Mouse (Mus musculus) midbrain, embryonic 16.5 days (tissue): ENCODE measurements around the gene Osbpl2. TPM values are rescaled to one million over a fixed set of nuclear protein-coding genes. Genes with fewer than 3 reads are reported as not detected.

ENCODE experiments used
- ATAC-seq: fragments of 200-750 bp; cut with Nextera tagmentation; 2 replicates; pipeline ENCODE4 v1.8.0; 2017; ENCODE audit warnings: moderate TSS enrichment
- H3K27ac ChIP-seq: fragments of 300-500 bp; sonication (generic); 2 replicates; pipeline ENCODE4 v1.5.1; 2014; ENCODE audit warnings: mild to moderate bottlenecking, low read length, mixed read lengths
- H3K27me3 ChIP-seq: fragments of 300-500 bp; sonication (generic); 2 replicates; pipeline ENCODE4 v1.6.1; 2014; ENCODE audit warnings: low read depth, low read length, mixed read lengths; ENCODE audit not compliant: control insufficient read depth, insufficient read depth
- H3K36me3 ChIP-seq: fragments of 300-500 bp; sonication (generic); 2 replicates; pipeline ENCODE4 v1.6.1; 2014; ENCODE audit warnings: mild to moderate bottlenecking, low read length, moderate library complexity, mixed read lengths; ENCODE audit not compliant: control insufficient read depth, insufficient read depth
- H3K4me1 ChIP-seq: fragments of 300-500 bp; sonication (generic); 2 replicates; pipeline ENCODE4 v1.6.1; 2014; ENCODE audit warnings: mild to moderate bottlenecking, low read length, mixed read lengths; ENCODE audit not compliant: control insufficient read depth, insufficient read depth
- H3K4me2 ChIP-seq: fragments of 300-500 bp; sonication (generic); 2 replicates; pipeline ENCODE4 v1.6.1; 2014; ENCODE audit warnings: mild to moderate bottlenecking, low read length, mixed read lengths
- H3K4me3 ChIP-seq: fragments of 300-500 bp; sonication (generic); 2 replicates; pipeline ENCODE4 v1.5.1; 2014; ENCODE audit warnings: low read depth, mild to moderate bottlenecking, low read length, moderate library complexity, mixed read lengths
- H3K9ac ChIP-seq: fragments of 300-500 bp; sonication (generic); 2 replicates; pipeline ENCODE4 v1.6.1; 2014; ENCODE audit warnings: low read depth, low read length, mixed read lengths
- H3K9me3 ChIP-seq: fragments of 300-500 bp; sonication (generic); replicated peaks from 2 replicates; pipeline ENCODE4 v1.6.1; 2014; ENCODE audit warnings: mild to moderate bottlenecking, low read length, mixed read lengths; ENCODE audit not compliant: control insufficient read depth, poor library complexity, severe bottlenecking
- WGBS: fragments of 180-500 bp; shearing (Covaris S2); extraction: QIAGEN DNeasy Blood & Tissue Kit; methylation state at CpG from one replicate; pipeline ENCODE4 v1.1.7; 2014; 5-methylcytosine and 5-hydroxymethylcytosine counted together
- polyA plus RNA-seq: library from polyadenylated mRNA; unstranded; fragments of >200 nt; fragmentation: Nextera tagmentation; extraction: Ambion mirVana; gene quantifications from 2 replicates; pipeline ENCODE4 v1.2.1, GENCODE M21; 2015

The Osbpl2 gene
- polyA plus RNA-seq, 1 experiment from 2014 or later = 76.1 TPM

DNA sequence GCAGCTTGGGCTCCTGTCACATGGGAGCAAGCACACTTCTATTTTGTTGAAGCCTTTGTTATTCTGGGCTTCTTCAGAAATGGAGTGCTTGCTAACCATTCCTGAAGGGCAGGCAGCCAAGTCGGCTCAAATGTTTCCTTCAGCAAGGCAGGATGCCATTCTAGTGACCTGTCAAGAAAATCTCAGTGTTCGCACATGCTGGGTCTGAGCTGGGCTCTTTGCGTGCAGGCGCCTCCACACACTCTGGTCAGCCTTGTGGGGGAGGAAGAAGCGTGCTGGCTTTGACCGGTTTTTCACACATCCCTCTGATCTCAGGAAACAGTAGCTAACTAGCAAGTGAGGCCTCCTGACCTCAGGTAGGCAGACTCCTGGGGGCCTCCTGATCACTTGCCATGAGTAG is 3.8 kb upstream of the Osbpl2 start:
- Histone ChIP-seq H3K27me3 (no peaks in the 10 kb centered on the region), H3K27ac (no peak overlapping the region; the same call in 1 of the 2 replicates), H3K4me2 (no peak overlapping the region), H3K36me3 (no peaks in the 10 kb centered on the region), H3K9me3 (no peaks in the 10 kb centered on the region), H3K4me1 (peaks cover 25% of the 10 kb centered on the region), H3K4me3 (no peak overlapping the region), H3K9ac (no peak overlapping the region)
- WGBS = 21% methylated on average over 6 of the region's 6 CpGs
- ATAC-seq = no peak

DNA sequence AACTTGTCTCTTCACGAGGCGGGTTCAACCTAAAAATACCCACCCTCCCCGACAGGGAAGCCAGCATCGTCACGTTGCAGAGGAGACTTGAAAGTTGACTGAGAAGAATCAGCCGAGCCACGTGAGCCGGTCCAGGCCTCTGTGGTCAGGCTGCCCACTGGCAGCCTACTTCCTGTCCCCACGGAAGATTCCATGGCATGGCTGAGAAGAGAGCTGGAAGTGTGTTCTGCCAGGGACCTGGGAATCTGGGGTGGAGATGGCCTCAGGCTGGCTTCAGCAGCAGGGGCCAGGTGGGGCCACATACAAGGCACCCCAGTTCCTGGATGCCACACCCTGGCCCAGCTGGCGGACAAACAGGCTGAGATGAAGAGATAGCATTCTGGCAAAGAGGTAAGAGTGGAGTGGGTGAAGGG is 3.0 kb upstream of the Osbpl2 start:
- no peak overlapping the region for H3K9ac ChIP-seq

GRCm38 (mm10) chr2:180116741-180117484 is 2.2 kb upstream of the Osbpl2 start:
- Histone ChIP-seq H3K4me1 (peaks cover 30% of the 10 kb centered on the region), H3K4me3 (no peak overlapping the region), H3K9ac (no peak overlapping the region), H3K27ac (no peak overlapping the region), H3K36me3 (no peaks in the 10 kb centered on the region), H3K27me3 (no peaks in the 10 kb centered on the region), H3K9me3 (no peaks in the 10 kb centered on the region), H3K4me2 (no peak overlapping the region)
- no peak for ATAC-seq
- WGBS = 67% methylated on average over 8 of the region's 8 CpGs

More for the DNA sequence above, 3.0 kb upstream of the Osbpl2 start:
- H3K9me3 ChIP-seq = no peaks in the 10 kb centered on the region
- H3K27ac ChIP-seq = no peak overlapping the region
- WGBS = 80% methylated on average over 10 of the region's 10 CpGs
- no peaks in the 10 kb centered on the region for H3K27me3 ChIP-seq
- no peak for ATAC-seq
- no peak overlapping the region for H3K4me3 ChIP-seq
- H3K4me2 ChIP-seq = no peak overlapping the region
- H3K36me3 ChIP-seq = no peaks in the 10 kb centered on the region
- peaks cover 30% of the 10 kb centered on the region for H3K4me1 ChIP-seq

- H3K4me3 ChIP-seq = no peak overlapping the region
- H3K4me2 ChIP-seq = peak overlapping the region; percentile 74
- no peaks in the 10 kb centered on the region for H3K27me3 ChIP-seq
- H3K4me1 ChIP-seq = peaks cover 30% of the 10 kb centered on the region
- peak; percentile 30; the same call in 1 of the 2 replicates for ATAC-seq
- H3K9ac ChIP-seq = peak overlapping the region; percentile 37; the same call in 1 of the 2 replicates
- no peaks in the 10 kb centered on the region for H3K9me3 ChIP-seq
- WGBS = 8% methylated on average over 12 of the region's 13 CpGs
- peak overlapping the region; percentile 82 for H3K27ac ChIP-seq
- no peaks in the 10 kb centered on the region for H3K36me3 ChIP-seq
Observed at GRCm38 (mm10) chr2:180117485-180118194, 1.5 kb upstream of the Osbpl2 start.

GRCm38 (mm10) chr2:180119439-180120291 is 559 bp downstream of the Osbpl2 start:
- Histone ChIP-seq H3K4me3 (peak overlapping the region; percentile 85), H3K4me1 (peaks cover 27% of the 10 kb centered on the region), H3K9ac (peak overlapping the region; percentile 72), H3K9me3 (no peaks in the 10 kb centered on the region), H3K4me2 (peak overlapping the region; percentile 68), H3K27ac (peak overlapping the region; percentile 74), H3K27me3 (no peaks in the 10 kb centered on the region), H3K36me3 (no peaks in the 10 kb centered on the region)
- ATAC-seq = peak; percentile 33
- WGBS = under 1% methylated on average over 58 of the region's 68 CpGs

- no peaks in the 10 kb centered on the region for H3K27me3 ChIP-seq
- 72% methylated on average over 5 of the region's 5 CpGs for WGBS
- peak overlapping the region; percentile 68 for H3K4me2 ChIP-seq
- no peaks in the 10 kb centered on the region for H3K36me3 ChIP-seq
- H3K9ac ChIP-seq = peak overlapping the region; percentile 72
- peaks cover 27% of the 10 kb centered on the region for H3K4me1 ChIP-seq
- H3K9me3 ChIP-seq = no peaks in the 10 kb centered on the region
- no peak for ATAC-seq
- no peak overlapping the region for H3K27ac ChIP-seq
- H3K4me3 ChIP-seq = peak overlapping the region; percentile 85
Observed at GRCm38 (mm10) chr2:180120292-180120761, 1.2 kb downstream of the Osbpl2 start.

GRCm38 (mm10) chr2:180124192-180124591 is 5.1 kb downstream of the Osbpl2 start:
- ATAC-seq = no peak
- H3K27ac ChIP-seq = no peak overlapping the region
- H3K36me3 ChIP-seq = no peaks in the 10 kb centered on the region
- no peaks in the 10 kb centered on the region for H3K9me3 ChIP-seq
- H3K4me1 ChIP-seq = peaks cover 14% of the 10 kb centered on the region
- no peak overlapping the region for H3K4me2 ChIP-seq
- H3K4me3 ChIP-seq = no peak overlapping the region
- no peak overlapping the region for H3K9ac ChIP-seq
- H3K27me3 ChIP-seq = no peaks in the 10 kb centered on the region
- WGBS = 94% methylated on average over 2 of the region's 2 CpGs

- ATAC-seq = no peak
- Histone ChIP-seq H3K27ac (no peak overlapping the region), H3K9ac (no peak overlapping the region), H3K4me1 (0 out of 2 replicates have a peak, but pooled peaks cover 4% of the 10 kb centered on the region), H3K9me3 (no peaks in the 10 kb centered on the region), H3K36me3 (no peaks in the 10 kb centered on the region), H3K27me3 (no peaks in the 10 kb centered on the region), H3K4me3 (no peak overlapping the region), H3K4me2 (no peak overlapping the region)
- 13% methylated on average over 4 of the region's 4 CpGs for whole genome bisulfite sequencing
Observed at GRCm38 (mm10) chr2:180126195-180126594, 7.1 kb downstream of the Osbpl2 start.
